Mouse (Mus musculus) frontal cortex, postnatal 25 days (tissue): ENCODE measurements around the gene Plekha6.
"Not testable (repeated sequence)": the region's sequence is repeated elsewhere in the genome, so short reads cannot be mapped to it uniquely, and the experiment has no call there.

Source experiments
- DNase-seq, 2 experiments: peaks; one replicate each; pipeline ENCODE4 v3.0.0; 2022; ENCODE audit warnings: low spot score in 2 of 2

Plekha6 gene

GRCm38 (mm10) chr1:133321267-133321925, 157.4 kb downstream of the Plekha6 start, which contains the start of gene Kiss1:
TSS of gene Kiss1 (plus strand) at chr1:133321875.
- DNase-seq = no peak

- no peak for DNase-seq
These were observed 159.3 kb downstream of the Plekha6 start for GRCm38 (mm10) chr1:133323333-133323732.

GRCm38 (mm10) chr1:133325951-133326350, 161.9 kb downstream of the Plekha6 start:
- DNase-seq = no peak

- DNase-seq = no peak
These were observed 163.1 kb downstream of the Plekha6 start for GRCm38 (mm10) chr1:133327094-133327493.

- no peak for DNase-seq
These were observed 164.3 kb downstream of the Plekha6 start for GRCm38 (mm10) chr1:133328299-133328795.

GRCm38 (mm10) chr1:133328896-133329637, 165.1 kb downstream of the Plekha6 start:
- no peak for DNase-seq

- DNase-seq = no peak
These were observed 165.6 kb downstream of the Plekha6 start for GRCm38 (mm10) chr1:133329638-133329964.

- DNase-seq = no peak
These were observed 167.1 kb downstream of the Plekha6 start for GRCm38 (mm10) chr1:133331142-133331541.

GRCm38 (mm10) chr1:133332656-133333430, 168.8 kb downstream of the Plekha6 start:
- no peak for DNase-seq

- no peak for DNase-seq
These were observed 169.9 kb downstream of the Plekha6 start for GRCm38 (mm10) chr1:133333937-133334336.

GRCm38 (mm10) chr1:133340403-133340802, 176.4 kb downstream of the Plekha6 start:
- DNase-seq = not testable (repeated sequence)

- no peak for DNase-seq
These were observed 180.3 kb downstream of the Plekha6 start for GRCm38 (mm10) chr1:133344357-133344756.

- DNase-seq = no peak
These were observed 182.5 kb downstream of the Plekha6 start for GRCm38 (mm10) chr1:133346531-133346930.

GRCm38 (mm10) chr1:133347226-133347625, 183.2 kb downstream of the Plekha6 start:
- DNase-seq = no peak

GRCm38 (mm10) chr1:133347693-133348520, 183.9 kb downstream of the Plekha6 start:
- DNase-seq = no peak

GRCm38 (mm10) chr1:133350210-133350609, 186.2 kb downstream of the Plekha6 start, which contains the start of gene Ren1:
TSS of gene Ren1 (plus strand) at chr1:133350510.
- DNase-seq = no peak

GRCm38 (mm10) chr1:133351762-133352161, 187.8 kb downstream of the Plekha6 start:
- DNase-seq = no peak
